Mouse (Mus musculus) right cerebral cortex, postnatal 10 days (tissue): ENCODE data around the gene Ctdsp2.

Source experiments
- DNase-seq, 2 experiments: peaks; one replicate each; pipeline ENCODE4 v3.0.0; 2021; ENCODE audit warnings: low spot score in 2 of 2

The Ctdsp2 gene

DNA sequence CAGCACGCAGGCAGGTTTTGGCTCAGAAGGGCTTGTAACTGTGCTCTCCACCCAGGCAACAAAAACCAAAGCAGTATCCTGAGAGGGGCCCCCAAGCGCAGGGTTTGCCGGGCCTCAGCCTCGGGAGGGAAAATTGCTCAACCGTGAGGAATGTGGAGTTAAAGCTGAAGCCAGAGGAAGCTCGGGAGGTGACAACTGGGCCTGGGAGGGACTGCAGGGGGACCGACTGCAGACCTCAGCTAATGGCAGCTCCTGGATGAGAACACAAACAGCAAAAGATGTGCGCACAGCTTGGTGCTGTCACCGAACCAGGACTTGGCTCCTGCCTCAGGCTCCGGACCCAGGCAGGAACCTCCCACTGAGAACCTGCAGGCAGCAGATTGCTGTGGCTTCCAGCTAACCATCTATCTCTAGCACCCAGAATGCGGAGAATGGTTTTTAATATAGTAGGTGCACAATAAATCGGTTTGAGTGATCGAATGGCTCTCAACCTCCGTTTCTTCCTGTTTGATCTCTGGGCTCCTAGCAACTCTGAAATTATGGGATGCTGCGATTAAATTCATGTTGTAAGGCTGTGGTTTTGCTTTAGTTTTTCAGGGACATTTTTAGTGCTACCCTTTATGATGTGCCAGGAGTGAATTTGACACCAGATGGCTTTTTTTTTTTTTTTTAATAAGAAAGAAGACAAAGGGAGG is 16.1 kb upstream of the Ctdsp2 start:
- DNase-seq: peak in 1 of 2 experiments; percentile 69

DNA sequence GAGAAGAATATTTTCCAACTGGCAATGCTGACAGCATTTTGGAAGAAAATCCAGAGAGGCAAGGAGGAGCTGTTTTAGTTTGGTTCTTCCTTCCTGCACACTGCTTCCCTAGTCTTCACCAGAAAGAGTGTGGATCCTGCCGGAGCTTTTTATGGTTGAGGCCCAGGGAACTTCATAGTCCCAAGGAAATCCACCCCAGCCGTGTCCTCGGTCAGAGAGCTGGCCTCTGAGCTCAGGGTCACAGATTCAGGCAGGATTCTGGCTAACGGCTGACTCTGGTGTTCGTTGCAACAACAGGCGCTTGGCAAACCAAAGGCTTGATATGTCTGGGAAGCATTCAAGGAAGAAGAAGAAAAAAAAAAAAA is 15.6 kb upstream of the Ctdsp2 start:
- DNase-seq: no peak

DNA sequence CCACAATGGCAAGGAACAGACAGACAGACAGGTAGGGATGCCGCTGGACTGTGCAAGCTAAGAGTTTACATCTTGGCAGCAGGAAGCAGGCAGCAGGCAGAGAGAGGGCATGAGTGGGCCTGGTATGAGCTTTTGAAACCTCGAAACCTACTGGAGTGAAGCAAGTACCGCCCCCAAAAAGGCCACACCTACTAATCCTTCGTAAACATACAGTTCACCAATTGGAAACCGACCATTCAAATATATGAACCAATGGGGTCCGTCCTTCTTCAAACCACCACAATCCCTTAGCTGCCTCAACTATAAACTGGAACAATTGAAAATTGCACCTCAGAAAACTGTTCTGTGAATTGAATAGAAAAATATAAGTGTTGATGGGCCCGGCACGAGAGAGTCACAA is 14.7 kb upstream of the Ctdsp2 start:
- no peak for DNase-seq

DNA sequence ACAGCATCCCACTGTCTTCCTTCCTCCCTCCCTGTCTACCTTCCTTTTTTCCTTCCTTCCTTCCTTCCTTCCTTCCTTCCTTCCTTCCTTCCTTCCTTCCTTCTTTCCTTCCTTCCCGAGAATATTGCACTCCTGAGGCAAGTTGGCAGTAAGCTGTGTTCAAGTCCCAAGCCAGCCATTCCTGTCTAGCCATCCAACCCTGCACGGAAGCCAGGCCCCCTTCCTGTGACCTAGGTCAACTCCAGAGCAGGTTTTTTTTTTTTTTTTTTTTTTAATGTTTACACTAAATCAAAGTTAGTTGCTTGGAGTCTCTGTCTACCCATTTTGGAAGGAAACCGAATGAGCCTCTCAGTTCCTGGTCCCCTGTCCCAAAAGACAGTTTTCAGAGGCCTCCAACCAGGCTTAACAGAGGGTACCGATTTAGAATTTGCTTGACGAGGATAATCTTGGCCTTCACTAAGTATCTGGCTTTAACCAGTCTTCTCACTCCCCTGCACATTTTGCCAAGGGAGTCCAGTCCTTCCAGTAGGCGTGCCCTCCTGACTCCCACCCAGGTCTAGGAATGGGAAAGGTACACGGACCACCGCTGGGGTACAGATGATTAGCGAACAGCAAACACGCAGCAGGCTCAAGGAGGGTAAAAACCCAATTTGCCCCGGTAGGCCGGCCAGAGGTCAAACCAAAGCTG is 7.0 kb upstream of the Ctdsp2 start:
- no peak for DNase-seq

DNA sequence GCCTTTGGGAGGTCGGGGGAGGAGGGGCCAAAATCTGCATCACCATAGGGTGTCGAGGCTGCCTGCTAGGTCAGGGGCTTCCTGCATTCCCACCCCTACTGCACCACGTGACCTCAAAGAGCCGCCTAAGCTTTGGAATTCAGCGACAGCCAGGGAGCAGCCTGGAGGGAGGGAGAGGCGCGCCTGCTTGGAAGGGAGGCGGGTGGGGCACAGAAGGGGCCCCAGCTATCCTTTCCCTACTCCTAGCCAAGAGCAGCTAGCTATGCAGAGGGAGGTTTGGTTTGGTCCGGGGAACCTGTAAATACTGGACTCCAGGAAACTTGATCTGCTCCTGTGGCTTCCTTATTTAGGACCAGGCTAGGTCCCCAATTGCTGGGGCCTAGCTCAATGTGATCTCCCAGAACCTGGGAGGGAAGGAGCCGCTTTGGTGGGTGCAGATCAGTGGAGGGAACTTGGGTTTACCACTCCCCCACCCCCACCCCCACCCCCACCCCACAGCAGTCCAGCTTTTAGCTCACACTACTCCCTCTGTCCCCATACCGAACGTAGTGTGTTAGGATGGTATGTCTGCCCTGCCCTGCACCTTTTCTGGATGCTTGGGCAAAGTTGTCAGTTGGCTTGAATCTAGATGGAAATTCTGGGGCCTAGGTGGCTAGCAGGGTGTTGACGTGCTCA is 6.3 kb upstream of the Ctdsp2 start:
- no peak for DNase-seq

DNA sequence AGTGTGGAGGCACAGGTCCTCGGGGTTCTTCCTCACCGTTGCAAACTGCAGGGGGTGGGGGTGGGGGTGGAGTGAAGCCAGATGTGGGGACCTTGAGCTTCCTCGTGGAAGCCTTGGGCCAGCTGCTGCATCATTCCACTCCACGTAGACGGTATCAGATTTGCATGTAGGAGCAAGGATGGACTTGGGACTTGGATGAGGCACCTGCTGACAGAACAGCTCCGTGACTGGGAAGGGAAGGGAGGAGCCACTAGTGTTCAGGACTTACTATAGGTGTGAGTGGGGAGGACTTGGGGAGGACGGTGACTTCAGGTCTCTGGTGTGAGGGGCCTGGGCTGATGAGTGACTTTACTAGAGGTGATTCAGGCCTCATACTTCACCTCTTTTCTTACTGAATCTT is 5.5 kb upstream of the Ctdsp2 start:
- no peak for DNase-seq

DNA sequence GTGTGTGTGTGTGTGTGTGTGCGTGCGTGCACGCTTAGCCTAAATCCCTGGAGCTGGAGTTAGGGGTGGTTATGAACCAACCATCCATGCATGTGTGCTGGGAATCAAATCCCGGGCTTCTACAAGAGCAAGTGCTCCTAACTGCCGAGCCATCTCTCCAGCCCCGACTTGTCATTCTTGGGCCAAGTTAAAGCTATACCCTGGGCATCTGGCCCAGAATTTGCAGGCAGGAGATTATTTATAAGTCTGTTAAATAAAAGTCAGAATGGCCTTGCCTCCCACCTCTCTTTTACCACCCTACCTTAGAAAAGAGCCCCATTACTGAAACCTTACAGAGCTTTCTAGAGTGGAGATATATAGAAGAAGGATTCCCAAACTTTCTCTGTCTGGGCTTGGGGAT is 2.8 kb upstream of the Ctdsp2 start:
- no peak for DNase-seq

DNA sequence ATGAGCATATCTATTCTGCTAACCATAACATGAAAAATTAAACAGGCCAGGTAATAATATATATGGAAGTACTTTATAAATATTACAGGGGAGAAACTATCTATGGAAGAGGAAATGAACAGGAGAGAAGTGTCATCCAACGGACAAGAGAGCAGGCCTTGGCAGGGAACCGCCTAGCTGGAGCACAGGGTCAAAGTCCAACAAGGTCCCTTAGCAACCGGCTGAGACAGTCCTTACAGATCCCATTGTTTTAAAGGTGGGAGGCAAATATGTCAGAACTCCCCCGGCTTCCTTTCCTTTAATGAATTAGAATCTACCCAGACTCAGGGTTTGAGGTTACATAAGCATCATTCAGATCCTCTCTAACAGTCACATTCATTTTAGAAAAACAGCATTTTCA is 1.4 kb upstream of the Ctdsp2 start:
- peak in 1 of 2 experiments; percentile 34 for DNase-seq

DNA sequence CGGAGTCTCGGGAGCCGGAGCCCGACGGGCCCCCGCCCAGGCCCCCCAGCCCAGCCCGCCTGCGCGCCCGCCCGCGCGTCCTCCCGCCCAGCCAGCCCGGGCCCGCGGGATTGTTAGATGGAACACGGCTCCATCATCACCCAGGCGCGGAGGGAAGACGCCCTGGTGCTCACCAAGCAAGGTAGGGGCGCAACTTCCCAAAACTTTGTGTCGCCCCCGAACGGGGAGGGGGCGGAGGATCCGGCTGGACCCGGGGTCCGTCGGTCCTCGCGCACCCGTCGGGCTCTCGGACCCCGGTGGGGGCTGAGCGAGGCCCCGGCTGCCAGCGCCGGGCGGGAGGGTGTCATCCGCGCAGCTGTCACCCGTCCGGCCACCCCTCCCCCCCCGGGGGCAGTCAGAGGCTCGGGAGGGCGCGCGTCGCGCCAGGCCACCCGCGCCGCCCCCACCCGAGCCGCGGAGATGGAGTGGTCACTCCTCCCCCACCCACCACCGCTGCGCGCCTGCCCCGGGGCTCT is 661 bp downstream of the Ctdsp2 start:
- DNase-seq: peak; percentile 69 to 75

DNA sequence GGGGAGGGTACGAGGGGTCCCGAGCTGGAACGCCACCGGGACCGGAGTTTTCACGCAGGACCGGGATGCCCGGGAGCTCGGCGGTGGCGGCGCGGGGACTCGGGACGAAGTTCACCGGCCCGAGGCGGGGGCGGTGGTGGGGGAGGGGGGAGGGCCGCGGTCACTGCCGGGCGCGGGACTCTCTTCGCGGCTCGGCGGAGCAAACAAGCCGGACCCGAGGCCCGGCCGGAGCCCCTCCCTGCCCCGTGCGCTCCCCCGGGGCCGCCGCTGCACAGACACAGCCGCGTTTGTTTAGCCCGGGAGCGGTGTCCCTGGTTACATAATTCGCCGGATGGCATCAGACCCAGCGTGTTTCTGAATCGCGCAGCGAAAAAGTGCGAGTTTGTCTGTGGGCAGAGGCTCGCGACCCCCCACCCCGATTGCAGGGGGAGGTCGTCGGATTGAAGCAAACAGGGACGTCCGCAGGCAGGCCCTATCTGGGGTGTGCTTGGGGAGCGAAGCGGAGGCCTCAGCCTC is 1.2 kb downstream of the Ctdsp2 start:
- DNase-seq: peak; percentile 63 to 71

DNA sequence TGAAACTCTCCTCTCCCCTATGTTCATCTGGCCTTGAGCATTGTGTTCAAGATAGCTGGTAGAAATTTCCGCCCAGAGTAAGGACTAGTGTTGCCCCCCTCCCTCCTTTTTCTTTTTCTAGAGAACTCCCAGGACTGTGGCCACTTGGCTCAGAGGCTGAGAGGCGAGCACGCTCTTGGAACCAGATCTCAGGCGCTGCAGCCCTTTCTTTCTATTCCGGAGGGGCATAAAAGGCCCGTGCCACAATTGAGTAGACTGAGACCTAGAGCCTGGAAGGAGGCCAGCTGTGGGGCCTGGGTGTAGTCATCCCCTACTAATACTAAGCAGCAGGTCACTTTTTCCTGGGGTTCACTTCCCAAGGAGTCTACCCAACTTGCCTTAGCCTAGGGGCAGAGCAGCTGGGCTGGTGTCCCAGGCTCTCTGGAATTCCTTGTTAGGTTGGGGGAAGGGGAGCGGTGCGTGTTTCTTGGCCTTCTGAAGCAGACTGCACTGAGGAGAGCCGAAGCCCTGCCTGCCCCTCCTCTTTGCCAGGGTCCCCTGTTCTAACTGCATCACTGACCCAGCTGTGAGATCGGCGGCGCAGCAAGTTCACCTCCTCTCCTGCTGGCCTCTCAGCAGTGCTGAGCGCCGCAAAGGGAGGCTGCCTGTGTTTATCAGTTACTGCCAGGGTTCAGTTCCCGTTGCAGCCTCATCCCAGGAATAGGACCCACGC is 1.9 kb downstream of the Ctdsp2 start:
- DNase-seq: peak; percentile 83 to 86

DNA sequence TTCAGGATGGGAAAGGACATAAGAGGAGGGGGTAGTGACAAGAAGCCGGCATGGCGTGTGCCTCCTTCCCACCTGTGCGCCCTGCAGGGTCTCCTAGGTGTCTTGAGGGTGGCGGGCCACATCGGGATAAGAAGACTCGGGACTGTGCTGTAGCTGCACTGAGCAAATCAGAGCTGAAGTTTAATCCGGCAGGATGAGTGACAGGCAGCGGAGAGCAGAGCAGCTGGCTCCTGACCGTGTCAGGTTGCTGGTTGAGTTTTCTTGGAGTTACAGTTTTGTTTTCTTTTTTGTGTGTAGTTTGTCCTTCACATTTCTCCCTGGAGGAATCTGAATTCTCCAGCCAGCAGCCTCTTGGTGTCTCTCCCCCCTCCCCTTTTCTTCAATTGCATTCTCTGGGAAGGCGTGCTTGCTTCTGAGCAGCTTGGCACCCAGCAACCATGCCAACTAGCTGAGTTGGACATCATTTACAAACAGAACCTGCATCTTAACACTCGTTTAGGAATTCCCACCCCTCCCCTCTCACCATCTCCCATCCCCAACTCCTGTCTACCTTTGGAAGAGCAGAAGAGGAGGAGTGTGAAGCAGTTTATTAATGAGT is 2.5 kb downstream of the Ctdsp2 start:
- peak in 1 of 2 experiments; percentile 58 for DNase-seq

DNA sequence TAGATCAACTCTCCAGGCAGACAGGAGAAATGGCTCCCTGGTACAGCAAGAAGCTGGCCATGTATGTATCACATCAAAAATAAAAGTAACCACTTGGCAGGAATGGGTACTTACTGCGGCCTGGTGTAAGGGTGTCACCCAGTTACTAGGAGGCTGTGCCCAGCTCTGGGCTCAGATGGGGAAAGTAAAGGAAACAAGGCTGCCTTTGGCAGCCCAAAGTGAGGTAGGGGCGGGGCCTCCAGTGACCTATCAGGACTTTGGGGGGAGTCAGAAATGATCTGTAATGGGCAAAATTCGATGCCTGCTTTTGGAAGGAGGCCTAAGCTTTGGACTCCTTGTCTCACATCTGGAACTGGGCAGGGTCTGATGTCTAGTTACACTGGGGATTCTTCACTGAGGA is 3.2 kb downstream of the Ctdsp2 start:
- peak in 1 of 2 experiments; percentile 32 for DNase-seq

DNA sequence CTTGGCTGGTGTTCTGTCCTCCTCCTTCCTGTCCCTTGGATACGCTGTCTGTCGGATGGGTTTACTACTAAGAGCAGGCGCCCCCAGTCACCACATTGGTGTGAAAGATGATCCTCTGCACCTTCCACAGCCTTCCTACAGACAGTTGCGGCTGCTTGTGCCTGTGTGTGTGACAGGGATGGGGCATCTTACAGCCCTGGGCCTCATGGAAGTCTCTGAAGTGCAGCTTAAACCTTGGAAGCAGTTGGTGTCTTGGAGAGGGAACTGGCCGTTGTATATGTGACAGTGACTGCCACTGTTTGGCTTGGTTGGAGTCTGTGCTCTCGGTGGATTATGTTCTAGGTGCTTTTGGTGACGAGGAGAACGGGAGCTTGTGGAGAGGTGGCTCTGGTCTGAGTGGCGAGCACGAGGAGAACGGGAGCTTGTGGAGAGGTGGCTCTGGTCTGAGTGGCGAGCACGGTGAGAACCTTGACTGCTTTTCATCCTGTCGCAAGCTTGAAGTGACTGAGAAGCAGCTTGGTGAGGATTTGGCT is 4.7 kb downstream of the Ctdsp2 start:
- peak in 1 of 2 experiments; percentile 32 for DNase-seq

DNA sequence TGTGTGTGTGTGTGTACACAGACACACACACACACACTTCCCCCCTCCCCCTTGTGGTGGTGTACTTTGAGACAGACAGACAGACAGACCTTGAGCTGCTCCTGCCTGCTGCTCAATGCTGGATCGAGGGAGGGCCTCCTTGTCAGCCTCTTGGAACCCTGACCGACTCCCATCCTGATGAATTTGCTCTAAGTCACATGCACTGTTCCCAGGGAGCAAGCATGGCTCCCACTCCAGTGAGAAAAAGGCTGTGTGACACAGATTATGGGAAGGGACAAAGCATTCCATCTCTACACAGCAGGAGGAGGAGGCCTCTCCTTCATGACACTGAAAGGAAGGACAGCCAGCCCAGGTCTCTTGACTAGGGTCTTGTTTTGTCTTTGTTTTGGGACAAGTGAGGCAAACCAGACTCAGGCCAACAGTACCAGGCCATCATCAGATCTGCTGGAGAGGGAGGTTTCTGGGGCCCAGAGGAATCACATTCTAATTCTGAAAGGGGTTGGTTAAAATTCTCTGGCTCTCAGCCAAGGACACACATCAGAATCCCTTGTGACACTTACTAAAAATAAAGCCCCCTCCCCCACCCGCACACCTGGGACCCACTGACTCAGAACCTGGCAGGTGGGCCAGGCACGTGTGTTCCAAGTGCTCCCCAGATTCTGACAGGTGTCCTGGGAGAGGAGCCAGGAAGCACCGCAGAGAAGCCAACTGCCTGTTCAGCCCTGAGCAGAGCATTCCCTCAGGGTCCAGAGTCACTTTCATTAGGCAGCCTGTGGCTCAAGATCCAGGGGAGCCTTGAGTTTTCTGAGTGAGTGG is 5.9 kb downstream of the Ctdsp2 start:
- peak; percentile 63 to 71 for DNase-seq

DNA sequence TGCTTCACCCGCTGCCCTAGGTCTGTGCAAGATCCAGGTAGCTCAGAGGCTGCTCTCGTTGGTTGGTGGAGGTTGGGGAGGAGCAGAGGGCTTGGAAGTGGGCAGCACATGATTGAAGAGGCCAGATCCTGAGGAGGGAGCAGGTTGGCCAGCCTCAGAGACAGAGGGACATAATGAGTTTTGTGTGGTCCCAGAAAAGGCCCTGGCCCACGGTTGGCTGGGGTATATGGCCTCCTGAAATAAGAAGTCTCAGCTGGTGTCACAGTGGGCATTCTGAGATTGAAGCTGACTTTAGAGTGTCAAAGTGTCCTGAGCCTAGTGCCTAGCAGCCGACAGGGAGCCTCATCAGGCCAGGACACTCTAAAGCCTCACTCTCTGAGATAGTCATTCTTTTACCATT is 6.6 kb downstream of the Ctdsp2 start:
- DNase-seq: peak in 1 of 2 experiments; percentile 26

DNA sequence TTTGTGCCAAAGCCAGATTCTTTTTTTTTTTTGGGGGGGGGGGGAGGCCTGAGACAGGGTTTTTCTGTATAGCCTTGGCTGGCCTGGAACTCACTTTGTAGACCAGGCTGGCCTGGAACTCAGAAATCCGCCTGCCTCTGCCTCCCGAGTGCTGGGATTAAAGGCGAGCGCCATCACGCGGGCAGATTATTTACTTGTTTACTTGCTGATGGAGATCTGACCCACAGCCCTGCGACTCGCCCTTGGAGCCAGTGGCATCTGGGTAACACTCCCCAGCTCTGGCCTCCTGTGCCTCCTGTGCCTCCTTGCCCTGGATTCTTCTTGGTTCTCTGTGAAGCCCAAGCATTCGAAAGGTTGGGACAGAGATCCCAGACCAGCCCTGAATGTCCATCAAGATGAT is 7.1 kb downstream of the Ctdsp2 start:
- no peak for DNase-seq

DNA sequence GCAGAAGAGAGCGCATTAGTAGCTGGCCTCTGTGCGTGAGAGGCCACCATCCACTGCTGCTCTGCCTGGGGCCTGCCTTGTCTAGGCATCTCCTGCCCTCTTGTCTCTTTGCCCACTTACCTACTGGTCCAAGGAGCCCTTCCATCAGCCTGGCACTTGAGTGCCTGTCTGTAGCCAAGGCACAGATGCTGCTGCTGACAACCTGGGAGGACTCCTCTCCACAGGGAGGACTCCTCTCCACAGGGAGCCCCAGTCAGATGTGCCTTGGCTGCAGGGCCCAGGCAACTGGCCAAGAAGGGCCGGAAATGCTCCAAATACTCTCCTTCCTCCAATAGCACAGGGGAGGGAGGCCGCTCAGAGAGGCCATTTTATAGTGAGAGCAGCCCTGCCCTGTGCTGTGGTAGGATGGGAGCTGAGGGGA is 8.0 kb downstream of the Ctdsp2 start:
- DNase-seq: peak; percentile 85 to 88

DNA sequence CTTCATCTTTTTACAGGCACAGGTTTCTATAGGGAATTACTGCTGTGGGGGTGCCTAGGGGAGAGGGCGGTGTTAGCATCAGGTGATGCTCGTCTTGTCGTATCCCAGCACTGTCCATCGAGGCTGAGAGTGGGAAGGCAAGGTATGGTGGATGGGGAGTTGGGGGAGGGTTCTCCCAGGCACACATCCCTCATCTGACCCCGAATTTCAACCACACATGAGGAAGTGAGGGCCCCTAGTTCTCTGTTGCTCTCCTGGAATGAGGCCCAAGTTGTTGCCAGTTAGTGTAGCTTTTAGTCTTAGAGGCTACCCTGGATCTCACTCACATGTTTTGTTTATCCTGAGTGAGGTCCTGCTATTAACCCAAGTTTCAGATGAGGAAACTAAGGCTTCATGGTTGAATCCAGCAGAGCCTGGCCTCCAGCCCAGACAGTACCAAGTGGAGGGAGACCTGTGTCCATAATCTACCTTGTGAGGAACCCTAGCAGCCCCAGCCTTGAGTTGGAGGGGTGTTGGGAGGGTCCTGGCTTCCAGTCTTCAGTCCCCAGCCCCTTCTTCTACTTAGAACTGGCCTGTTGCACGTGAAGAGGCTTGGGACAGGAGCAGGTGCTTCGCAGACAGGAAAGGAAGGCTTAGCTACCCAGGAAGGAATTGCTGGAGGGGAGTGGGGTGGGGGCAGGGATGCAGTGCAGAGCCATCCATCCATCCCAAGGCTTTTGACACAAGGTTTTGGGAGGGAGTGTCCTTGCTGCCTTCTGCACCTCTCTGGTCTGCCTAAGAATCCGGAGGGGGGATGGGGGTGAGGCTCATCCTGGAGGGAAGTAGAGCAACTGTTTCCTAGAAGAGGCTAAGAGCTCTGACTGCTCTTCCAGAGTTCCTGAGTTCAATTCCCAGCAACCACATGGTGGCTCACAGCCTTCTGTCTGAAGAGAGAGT is 8.9 kb downstream of the Ctdsp2 start:
- DNase-seq: no peak
